Mouse (Mus musculus): ENCODE measurements around the gene Rpp25l. TPM values are rescaled to one million over a fixed set of nuclear protein-coding genes. Genes with fewer than 3 reads are reported as not detected.

The Rpp25l gene
- polyA plus RNA-seq, 1 experiment: 42.8 TPM

GRCm38 (mm10) chr4:41671500-41671899, 41.8 kb downstream of the Rpp25l start:
- no peak for DNase-seq
- WGBS: 54% methylated on average over 5 of the region's 5 CpGs
- TF ChIP-seq CTCF (IDR thresholded peaks at IDR 0.05; ENCODE audit: insufficient read depth, low read length) (no peak), POLR2A (IDR thresholded peaks at IDR 0.05; ENCODE audit: borderline replicate concordance, extremely low read depth, low read depth, low read length) (no peak)

GRCm38 (mm10) chr4:41670836-41671235, 42.5 kb downstream of the Rpp25l start:
- WGBS: 85% methylated on average over 18 of the region's 18 CpGs
- DNase-seq: no peak
- no peaks in the 10 kb centered on the region for H3K4me1 ChIP-seq (ENCODE audit: control insufficient read depth, insufficient read depth, low read length)
- TF ChIP-seq CTCF (IDR thresholded peaks at IDR 0.05; ENCODE audit: insufficient read depth, low read length) (no peak), POLR2A (IDR thresholded peaks at IDR 0.05; ENCODE audit: borderline replicate concordance, extremely low read depth, low read depth, low read length) (no peak)
- H3K4me3 ChIP-seq (replicated peaks; ENCODE audit: extremely low read depth, low read depth, low read length): no peak overlapping the region

More at GRCm38 (mm10) chr4:41671500-41671899, 41.8 kb downstream of the Rpp25l start:
- H3K4me1 ChIP-seq (ENCODE audit: control insufficient read depth, insufficient read depth, low read length): no peaks in the 10 kb centered on the region
- no peak overlapping the region for H3K4me3 ChIP-seq (replicated peaks; ENCODE audit: extremely low read depth, low read depth, low read length)

GRCm38 (mm10) chr4:41666646-41667045, 46.7 kb downstream of the Rpp25l start:
- Histone ChIP-seq H3K4me1 (ENCODE audit: control insufficient read depth, insufficient read depth, low read length) (no peaks in the 10 kb centered on the region), H3K4me3 (replicated peaks; ENCODE audit: extremely low read depth, low read depth, low read length) (no peak overlapping the region)
- TF ChIP-seq CTCF (IDR thresholded peaks at IDR 0.05; ENCODE audit: insufficient read depth, low read length) (no peak), POLR2A (IDR thresholded peaks at IDR 0.05; ENCODE audit: borderline replicate concordance, extremely low read depth, low read depth, low read length) (no peak)
- DNase-seq: no peak
- 72% methylated on average over 11 of the region's 11 CpGs for WGBS

GRCm38 (mm10) chr4:41665009-41665675, 48.2 kb downstream of the Rpp25l start:
- no peak for DNase-seq
- Histone ChIP-seq H3K4me1 (ENCODE audit: control insufficient read depth, insufficient read depth, low read length) (no peaks in the 10 kb centered on the region), H3K4me3 (replicated peaks; ENCODE audit: extremely low read depth, low read depth, low read length) (no peak overlapping the region)
- TF ChIP-seq POLR2A (IDR thresholded peaks at IDR 0.05; ENCODE audit: borderline replicate concordance, extremely low read depth, low read depth, low read length): no peak
- no peak for TF ChIP-seq CTCF (IDR thresholded peaks at IDR 0.05; ENCODE audit: insufficient read depth, low read length)
- WGBS: 11% methylated on average over 6 of the region's 8 CpGs

- Histone ChIP-seq H3K4me1 (ENCODE audit: control insufficient read depth, insufficient read depth, low read length) (no peaks in the 10 kb centered on the region), H3K4me3 (replicated peaks; ENCODE audit: extremely low read depth, low read depth, low read length) (no peak overlapping the region)
- no peak for DNase-seq
- TF ChIP-seq CTCF (IDR thresholded peaks at IDR 0.05; ENCODE audit: insufficient read depth, low read length) (no peak), POLR2A (IDR thresholded peaks at IDR 0.05; ENCODE audit: borderline replicate concordance, extremely low read depth, low read depth, low read length) (no peak)
- 30% methylated on average over 7 of the region's 7 CpGs for WGBS
Observed at GRCm38 (mm10) chr4:41664533-41664932, 48.8 kb downstream of the Rpp25l start.

GRCm38 (mm10) chr4:41663614-41664013, 49.7 kb downstream of the Rpp25l start:
- no peak for TF ChIP-seq POLR2A (IDR thresholded peaks at IDR 0.05; ENCODE audit: borderline replicate concordance, extremely low read depth, low read depth, low read length)
- no peak for TF ChIP-seq CTCF (IDR thresholded peaks at IDR 0.05; ENCODE audit: insufficient read depth, low read length)
- DNase-seq: no peak
- Histone ChIP-seq H3K4me1 (ENCODE audit: control insufficient read depth, insufficient read depth, low read length) (no peaks in the 10 kb centered on the region), H3K4me3 (replicated peaks; ENCODE audit: extremely low read depth, low read depth, low read length) (no peak overlapping the region)
- WGBS: 38% methylated on average over 9 of the region's 9 CpGs

GRCm38 (mm10) chr4:41662723-41663122, 50.6 kb downstream of the Rpp25l start:
- 63% methylated on average over 11 of the region's 11 CpGs for WGBS
- H3K4me1 ChIP-seq (ENCODE audit: control insufficient read depth, insufficient read depth, low read length): no peaks in the 10 kb centered on the region
- DNase-seq: no peak
- TF ChIP-seq CTCF (IDR thresholded peaks at IDR 0.05; ENCODE audit: insufficient read depth, low read length) (no peak), POLR2A (IDR thresholded peaks at IDR 0.05; ENCODE audit: borderline replicate concordance, extremely low read depth, low read depth, low read length) (no peak)
- H3K4me3 ChIP-seq (replicated peaks; ENCODE audit: extremely low read depth, low read depth, low read length): no peak overlapping the region

Other genes starting within 250 kb of the Rpp25l start
- 0.95 and 1.2 TPM in 2 replicates for gene Kif24, start 248.6 kb downstream of the Rpp25l start, polyA plus RNA-seq (2012; rRNA removed)
- 7.2 and 11.7 TPM in 2 replicates for gene Nudt2, start 248.4 kb downstream of the Rpp25l start, polyA plus RNA-seq (2012; rRNA removed)
- 14.0 and 14.1 TPM in 2 replicates for gene AI464131, start 210.5 kb downstream of the Rpp25l start, polyA plus RNA-seq (2012; rRNA removed)
- gene 1110017D15Rik, start 196.2 kb downstream of the Rpp25l start, polyA plus RNA-seq (2012; rRNA removed): 40.8 and 50.3 TPM in 2 replicates
- 63.5 and 94.2 TPM in 2 replicates for gene Fam219a, start 144.0 kb downstream of the Rpp25l start, polyA plus RNA-seq (2012; rRNA removed)
- gene Dnaic1, start 143.8 kb downstream of the Rpp25l start, polyA plus RNA-seq (2012; rRNA removed): 8.2 and 10.3 TPM in 2 replicates
- gene Enho, start 73.2 kb downstream of the Rpp25l start, polyA plus RNA-seq (2012; rRNA removed): 36.4 and 48.9 TPM in 2 replicates
- 10.5 and 14.0 TPM in 2 replicates for gene Cntfr, start 16.4 kb downstream of the Rpp25l start, polyA plus RNA-seq (2012; rRNA removed)
- 107 and 109 TPM in 2 replicates for gene Il11ra1, start 13.5 kb downstream of the Rpp25l start, polyA plus RNA-seq (2012; rRNA removed)
- gene Dctn3, start 9.6 kb upstream of the Rpp25l start, polyA plus RNA-seq (2012; rRNA removed): 44.3 and 45.0 TPM in 2 replicates
- not detected in 2 replicates for gene Arid3c, start 17.6 kb upstream of the Rpp25l start, polyA plus RNA-seq (2012; rRNA removed)
- gene Galt, start 41.7 kb upstream of the Rpp25l start, polyA plus RNA-seq (2012; rRNA removed): 95.1 and 103 TPM in 2 replicates
- gene Sigmar1, start 42.6 kb upstream of the Rpp25l start, polyA plus RNA-seq (2012; rRNA removed): 70.9 and 83.3 TPM in 2 replicates
- gene Ccl27a, start 60.7 kb upstream of the Rpp25l start, polyA plus RNA-seq (2012; rRNA removed): 34.5 and 43.2 TPM in 2 replicates
- 2.7 and 15.2 TPM in 2 replicates for gene Gm21541, start 190.1 kb upstream of the Rpp25l start, polyA plus RNA-seq (2012; rRNA removed)
- gene Gm20878, start 228.0 kb upstream of the Rpp25l start, polyA plus RNA-seq (2012; rRNA removed): 5.4 and 6.0 TPM in 2 replicates